Mouse (Mus musculus) hindbrain, embryonic 14.5 days (tissue): ENCODE data around the gene Egln3. TPM values are rescaled to one million over a fixed set of nuclear protein-coding genes. Genes with fewer than 3 reads are reported as not detected.

Experiments
- ATAC-seq: fragments of 200-750 bp; cut with Nextera tagmentation; 2 replicates; pipeline ENCODE4 v1.8.0; 2017; ENCODE audit warnings: moderate number of reproducible peaks, mild to moderate bottlenecking, moderate TSS enrichment, moderate library complexity; ENCODE audit not compliant: low FRiP score
- DNase-seq: peaks from one replicate; pipeline ENCODE4 v3.0.0-alpha.2; 2015; ENCODE audit warnings: low spot score
- H3K27ac ChIP-seq: fragments of 300-500 bp; sonication (generic); 2 replicates; pipeline ENCODE4 v1.5.1; 2014; ENCODE audit warnings: mild to moderate bottlenecking, moderate library complexity
- H3K27me3 ChIP-seq: fragments of 300-500 bp; sonication (generic); 2 replicates; pipeline ENCODE4 v1.6.1; 2014; ENCODE audit warnings: mild to moderate bottlenecking, low read length, mixed read lengths; ENCODE audit not compliant: control insufficient read depth, insufficient read depth
- H3K36me3 ChIP-seq: fragments of 300-500 bp; sonication (generic); replicated peaks from 2 replicates; pipeline ENCODE4 v1.6.1; 2014; ENCODE audit not compliant: control insufficient read depth, insufficient read depth
- H3K4me1 ChIP-seq: fragments of 300-500 bp; sonication (generic); replicated peaks from 2 replicates; pipeline ENCODE4 v1.6.1; 2014; ENCODE audit warnings: antibody characterized with exemption, low read length, mixed read lengths; ENCODE audit not compliant: control insufficient read depth, insufficient read depth
- H3K4me2 ChIP-seq: fragments of 300-500 bp; sonication (generic); replicated peaks from 2 replicates; pipeline ENCODE4 v1.6.1; 2014; ENCODE audit warnings: mild to moderate bottlenecking, moderate library complexity
- H3K4me3 ChIP-seq: fragments of 300-500 bp; sonication (generic); replicated peaks from 2 replicates; pipeline ENCODE4 v1.5.1; 2014; ENCODE audit warnings: mild to moderate bottlenecking, low read length
- H3K9ac ChIP-seq: fragments of 300-500 bp; sonication (generic); 2 replicates; pipeline ENCODE4 v1.6.1; 2014
- H3K9me3 ChIP-seq: fragments of 300-500 bp; sonication (generic); 2 replicates; pipeline ENCODE4 v1.6.1; 2016; ENCODE audit warnings: low read length; ENCODE audit not compliant: control insufficient read depth
- WGBS: fragments of 180-500 bp; shearing (Covaris S2); extraction: QIAGEN DNeasy Blood & Tissue Kit; methylation state at CpG from one replicate; pipeline ENCODE4 v1.1.7; 2014; 5-methylcytosine and 5-hydroxymethylcytosine counted together
- polyA plus RNA-seq: library from polyadenylated mRNA; unstranded; fragments of >200 nt; fragmentation: Nextera tagmentation; extraction: Ambion mirVana; gene quantifications from 2 replicates; pipeline ENCODE4 v1.2.1, GENCODE M21; 2014

Egln3 gene
- polyA plus RNA-seq, 1 experiment from 2014 or later, result 6.5 TPM

- Histone ChIP-seq H3K4me2 (no peak overlapping the region), H3K4me3 (no peak overlapping the region), H3K4me1 (peaks cover 15% of the 10 kb centered on the region), H3K36me3 (0 out of 2 replicates have a peak, but pooled peaks cover 3% of the 10 kb centered on the region), H3K27me3 (no peaks in the 10 kb centered on the region), H3K27ac (no peak overlapping the region), H3K9ac (no peak overlapping the region), H3K9me3 (no peaks in the 10 kb centered on the region)
- DNase-seq, result no peak
- WGBS, result 44% methylated on average over 14 of the region's 14 CpGs
- no peak for ATAC-seq
Observed at GRCm38 (mm10) chr12:54186926-54187623, 16.6 kb downstream of the Egln3 start.

DNA sequence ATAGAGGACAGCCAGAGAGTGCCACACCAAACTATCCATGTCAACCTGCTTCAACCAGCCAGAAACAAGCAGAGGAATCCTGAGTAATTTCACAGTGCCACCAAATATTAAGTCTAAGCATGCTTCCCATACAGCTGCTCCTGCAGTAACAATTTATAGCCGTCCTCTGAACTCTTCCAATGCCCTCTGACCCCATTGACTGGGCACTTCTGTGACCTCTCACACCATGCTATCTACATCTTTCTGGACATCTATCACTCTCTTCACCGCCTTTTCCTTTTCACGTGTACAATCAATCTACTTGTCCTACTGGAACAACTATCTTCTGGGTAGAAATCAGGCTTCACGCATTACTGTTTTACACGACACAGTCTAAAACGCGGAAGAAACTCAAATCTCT, 19.4 kb downstream of the Egln3 start:
- Histone ChIP-seq H3K27me3 (no peaks in the 10 kb centered on the region), H3K4me2 (no peak overlapping the region), H3K4me3 (no peak overlapping the region), H3K4me1 (peaks cover 5% of the 10 kb centered on the region; the same call in 1 of the 2 replicates), H3K27ac (no peak overlapping the region), H3K9me3 (no peaks in the 10 kb centered on the region), H3K9ac (no peak overlapping the region), H3K36me3 (0 out of 2 replicates have a peak, but pooled peaks cover 3% of the 10 kb centered on the region)
- DNase-seq (no peak), ATAC-seq (no peak)
- 90% methylated on average over 7 of the region's 7 CpGs for WGBS

- DNase-seq, result no peak
- ATAC-seq, result no peak
- whole genome bisulfite sequencing, result 52% methylated on average over 3 of the region's 3 CpGs
- H3K9ac ChIP-seq, result no peak overlapping the region
- H3K27me3 ChIP-seq, result no peaks in the 10 kb centered on the region
- H3K27ac ChIP-seq, result no peak overlapping the region
- no peaks in the 10 kb centered on the region for H3K9me3 ChIP-seq
- no peaks in the 10 kb centered on the region for H3K4me1 ChIP-seq
- no peak overlapping the region for H3K4me2 ChIP-seq
- H3K4me3 ChIP-seq, result no peak overlapping the region
- no peaks in the 10 kb centered on the region for H3K36me3 ChIP-seq
Observed at GRCm38 (mm10) chr12:54178323-54178722, 25.3 kb downstream of the Egln3 start.

GRCm38 (mm10) chr12:54168786-54169185, 34.9 kb downstream of the Egln3 start:
- H3K27me3 ChIP-seq, result 0 out of 2 replicates have a peak, but pooled peaks cover 12% of the 10 kb centered on the region
- H3K4me3 ChIP-seq, result no peak overlapping the region
- no peak overlapping the region for H3K9ac ChIP-seq
- H3K9me3 ChIP-seq, result no peaks in the 10 kb centered on the region
- 0 out of 2 replicates have a peak, but pooled peaks cover 7% of the 10 kb centered on the region for H3K4me1 ChIP-seq
- no peak overlapping the region for H3K4me2 ChIP-seq
- ATAC-seq, result no peak
- H3K27ac ChIP-seq, result no peak overlapping the region
- no peaks in the 10 kb centered on the region for H3K36me3 ChIP-seq
- 71% methylated on average over 4 of the region's 4 CpGs for WGBS
- DNase-seq, result no peak

DNA sequence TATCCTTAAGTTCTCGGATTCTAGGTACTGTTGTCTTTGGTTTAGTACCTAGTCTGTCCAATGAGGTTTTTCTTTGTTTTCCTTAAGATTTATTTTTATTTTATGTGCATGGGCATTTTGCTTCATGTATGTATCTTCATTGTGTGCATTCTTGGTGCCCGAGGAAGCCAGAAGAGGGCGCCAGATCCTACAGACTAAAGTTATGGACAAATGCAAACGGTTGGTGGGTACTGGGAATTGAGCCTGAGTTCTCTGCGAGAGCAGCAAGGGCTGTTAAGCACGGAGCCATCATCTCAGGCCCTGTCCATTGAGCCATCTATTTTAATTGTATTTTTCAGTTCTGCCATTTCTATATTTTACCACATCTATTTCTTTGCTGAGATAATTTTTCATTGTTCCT, 35.9 kb downstream of the Egln3 start:
- H3K27ac ChIP-seq, result no peak overlapping the region
- DNase-seq (no peak), ATAC-seq (no peak)
- 90% methylated on average over 6 of the region's 6 CpGs for WGBS
- no peak overlapping the region for H3K4me2 ChIP-seq
- no peaks in the 10 kb centered on the region for H3K36me3 ChIP-seq
- no peak overlapping the region for H3K4me3 ChIP-seq
- H3K9ac ChIP-seq, result no peak overlapping the region
- H3K4me1 ChIP-seq, result peaks cover 12% of the 10 kb centered on the region
- peaks cover 21% of the 10 kb centered on the region; the same call in 1 of the 2 replicates for H3K27me3 ChIP-seq
- no peaks in the 10 kb centered on the region for H3K9me3 ChIP-seq

- Histone ChIP-seq H3K27ac (no peak overlapping the region), H3K4me1 (peaks cover 17% of the 10 kb centered on the region), H3K9ac (no peak overlapping the region), H3K36me3 (no peaks in the 10 kb centered on the region), H3K4me2 (no peak overlapping the region), H3K27me3 (peaks cover 26% of the 10 kb centered on the region; the same call in 1 of the 2 replicates), H3K4me3 (no peak overlapping the region), H3K9me3 (no peaks in the 10 kb centered on the region)
- DNase-seq (no peak), ATAC-seq (no peak)
- 29% methylated on average over 6 of the region's 6 CpGs for WGBS
Observed at GRCm38 (mm10) chr12:54164724-54165050, 39.0 kb downstream of the Egln3 start.

GRCm38 (mm10) chr12:54164040-54164723, 39.5 kb downstream of the Egln3 start:
- peaks cover 26% of the 10 kb centered on the region; the same call in 1 of the 2 replicates for H3K27me3 ChIP-seq
- peaks cover 17% of the 10 kb centered on the region for H3K4me1 ChIP-seq
- no peaks in the 10 kb centered on the region for H3K9me3 ChIP-seq
- DNase-seq (no peak), ATAC-seq (no peak)
- H3K27ac ChIP-seq, result no peak overlapping the region
- no peak overlapping the region for H3K4me3 ChIP-seq
- H3K36me3 ChIP-seq, result no peaks in the 10 kb centered on the region
- no peak overlapping the region for H3K4me2 ChIP-seq
- 21% methylated on average over 9 of the region's 9 CpGs for WGBS
- H3K9ac ChIP-seq, result no peak overlapping the region

DNA sequence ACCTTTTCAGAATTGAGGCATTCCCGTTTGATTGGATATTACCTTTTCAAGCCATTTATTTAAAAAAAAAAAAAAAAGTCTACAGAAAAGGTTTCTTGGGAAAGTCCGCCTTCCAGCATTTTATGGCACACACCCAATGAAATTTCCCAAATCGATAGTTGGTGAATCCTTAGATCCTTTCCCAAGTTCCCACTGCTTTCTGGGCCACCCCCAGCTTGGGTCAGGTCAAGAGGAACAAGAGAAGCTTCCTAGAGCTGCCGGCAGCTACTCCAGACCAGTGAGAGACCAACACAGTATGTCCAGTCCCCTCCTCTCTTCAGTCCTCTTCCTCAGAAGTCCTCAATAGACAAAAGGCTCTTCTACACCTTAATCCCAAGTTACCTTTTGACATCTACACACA, 40.5 kb downstream of the Egln3 start:
- peak overlapping the region; percentile 56 for H3K4me2 ChIP-seq
- H3K27me3 ChIP-seq, result peaks cover 26% of the 10 kb centered on the region; the same call in 1 of the 2 replicates
- peak overlapping the region; percentile 14 for H3K4me3 ChIP-seq
- H3K4me1 ChIP-seq, result peaks cover 17% of the 10 kb centered on the region
- ATAC-seq (no peak), DNase-seq (no peak)
- 19% methylated on average over 4 of the region's 4 CpGs for WGBS
- H3K27ac ChIP-seq, result no peak overlapping the region
- no peaks in the 10 kb centered on the region for H3K9me3 ChIP-seq
- 0 out of 2 replicates have a peak overlapping the region, but pooled peaks have one; percentile 39 for H3K9ac ChIP-seq
- H3K36me3 ChIP-seq, result no peaks in the 10 kb centered on the region

GRCm38 (mm10) chr12:54162637-54163131, 41.0 kb downstream of the Egln3 start:
- H3K27ac ChIP-seq, result no peak overlapping the region
- peak overlapping the region; percentile 39; the same call in 1 of the 2 replicates for H3K9ac ChIP-seq
- H3K4me2 ChIP-seq, result peak overlapping the region; percentile 56
- peaks cover 26% of the 10 kb centered on the region; the same call in 1 of the 2 replicates for H3K27me3 ChIP-seq
- DNase-seq (peak; percentile 50), ATAC-seq (peak; percentile 53; the same call in 1 of the 2 replicates)
- H3K36me3 ChIP-seq, result no peaks in the 10 kb centered on the region
- H3K4me1 ChIP-seq, result peaks cover 17% of the 10 kb centered on the region
- WGBS, result under 1% methylated on average over 16 of the region's 16 CpGs
- peak overlapping the region; percentile 14 for H3K4me3 ChIP-seq
- H3K9me3 ChIP-seq, result no peaks in the 10 kb centered on the region
